Mouse (Mus musculus) kidney, postnatal 0 days (tissue): ENCODE results near the gene Zfp974. TPM values are rescaled to one million over a fixed set of nuclear protein-coding genes. Genes with fewer than 3 reads are reported as not detected.
A peak's percentile ranks its signal among the peaks of the same experiment; 100 is the strongest.

Experiments
- ATAC-seq: fragments of 200-750 bp; cut with Nextera tagmentation; replicated peaks from 2 replicates; pipeline ENCODE4 v1.8.0; 2017; ENCODE audit warnings: low read depth, moderate number of reproducible peaks, moderate TSS enrichment, moderate library complexity; ENCODE audit not compliant: low FRiP score
- DNase-seq: peaks from one replicate; pipeline ENCODE4 v3.0.0-alpha.2; 2016; ENCODE audit warnings: low spot score
- H3K27ac ChIP-seq: fragments of 300-500 bp; sonication (generic); 2 replicates; pipeline ENCODE4 v1.5.1; 2014; ENCODE audit warnings: mild to moderate bottlenecking
- H3K27me3 ChIP-seq: fragments of 300-500 bp; sonication (generic); 2 replicates; pipeline ENCODE4 v1.6.1; 2014; ENCODE audit warnings: low read length, mixed read lengths; ENCODE audit not compliant: insufficient read depth
- H3K36me3 ChIP-seq: fragments of 300-500 bp; sonication (generic); 2 replicates; pipeline ENCODE4 v1.6.1; 2014; ENCODE audit warnings: low read length, mixed read lengths; ENCODE audit not compliant: insufficient read depth
- H3K4me1 ChIP-seq: fragments of 300-500 bp; sonication (generic); replicated peaks from 2 replicates; pipeline ENCODE4 v1.6.1; 2014; ENCODE audit warnings: antibody characterized with exemption, low read length, mixed read lengths; ENCODE audit not compliant: insufficient read depth
- H3K4me2 ChIP-seq: fragments of 300-500 bp; sonication (generic); 2 replicates; pipeline ENCODE4 v1.6.1; 2014; ENCODE audit warnings: mild to moderate bottlenecking, low read length, moderate library complexity, mixed read lengths
- H3K4me3 ChIP-seq: fragments of 300-500 bp; sonication (generic); replicated peaks from 2 replicates; pipeline ENCODE4 v1.5.1; 2014; ENCODE audit warnings: low read depth, low read length
- H3K9ac ChIP-seq: fragments of 300-500 bp; sonication (generic); 2 replicates; pipeline ENCODE4 v1.6.1; 2014; ENCODE audit warnings: low read depth, low read length
- H3K9me3 ChIP-seq: fragments of 300-500 bp; sonication (generic); replicated peaks from 2 replicates; pipeline ENCODE4 v1.6.1; 2016; ENCODE audit warnings: low read length, inconsistent platforms, mixed read lengths
- CTCF ChIP-seq: IDR thresholded peaks from 2 replicates; pipeline ENCODE4 v1.5.1; 2016; ENCODE audit warnings: antibody characterized with exemption, low read depth, mild to moderate bottlenecking, moderate library complexity
- WGBS: fragments of 180-500 bp; shearing (Covaris S2); extraction: QIAGEN DNeasy Blood & Tissue Kit; methylation state at CpG from one replicate; pipeline ENCODE4 v1.1.7; 2014; 5-methylcytosine and 5-hydroxymethylcytosine counted together
- polyA plus RNA-seq: library from polyadenylated mRNA; unstranded; fragments of >200 nt; fragmentation: Nextera tagmentation; extraction: Ambion mirVana; gene quantifications from 2 replicates; pipeline ENCODE4 v1.2.1, GENCODE M21; 2015

Gene Zfp974
- polyA plus RNA-seq, 1 experiment from 2014 or later: 5.4 TPM

- no peaks in the 10 kb centered on the region for H3K9me3 ChIP-seq
- no peaks in the 10 kb centered on the region for H3K4me1 ChIP-seq
- no peak for TF ChIP-seq CTCF
- H3K27ac ChIP-seq: peak overlapping the region; percentile 85
- no peaks in the 10 kb centered on the region for H3K27me3 ChIP-seq
- no peak for ATAC-seq
- peak overlapping the region; percentile 71 for H3K4me2 ChIP-seq
- peak; percentile 41 for DNase-seq
- H3K9ac ChIP-seq: peak overlapping the region; percentile 63
- 25% methylated on average over 10 of the region's 10 CpGs for WGBS
- peak overlapping the region; percentile 56 for H3K4me3 ChIP-seq
- peaks cover 4% of the 10 kb centered on the region; the same call in 1 of the 2 replicates for H3K36me3 ChIP-seq
Measured at GRCm38 (mm10) chr7:27859301-27860251, 69.7 kb downstream of the Zfp974 start.

Other genes starting within 250 kb of the Zfp974 start
- gene Zfp607b, start 240.1 kb downstream of the Zfp974 start, polyA plus RNA-seq: 2.9 and 3.2 TPM in 2 replicates
- gene Zfp60, start 198.1 kb downstream of the Zfp974 start, polyA plus RNA-seq: 20.8 and 23.9 TPM in 2 replicates
- gene Zfp626, start 122.3 kb downstream of the Zfp974 start, polyA plus RNA-seq: 1.9 and 2.3 TPM in 2 replicates
- 6.0 and 6.4 TPM in 2 replicates for gene Zfp59, start 90.9 kb downstream of the Zfp974 start, polyA plus RNA-seq
- gene Zfp607a, start 71.9 kb downstream of the Zfp974 start, polyA plus RNA-seq: 2.2 and 2.4 TPM in 2 replicates
- 9.4 and 11.7 TPM in 2 replicates for gene Zfp780b, start 49.7 kb upstream of the Zfp974 start, polyA plus RNA-seq
- 2.6 and 2.8 TPM in 2 replicates for gene Zfp850, start 84.7 kb upstream of the Zfp974 start, polyA plus RNA-seq
- 229 and 245 TPM in 2 replicates for gene Psmc4, start 120.6 kb upstream of the Zfp974 start, polyA plus RNA-seq
- 0.92 and 0.96 TPM in 2 replicates for gene Fcgbp, start 141.8 kb upstream of the Zfp974 start, polyA plus RNA-seq
- 0.08 TPM in 2 replicates for gene 9530053A07Rik, start 200.0 kb upstream of the Zfp974 start, polyA plus RNA-seq
- gene Fbl, start 240.2 kb upstream of the Zfp974 start, polyA plus RNA-seq: 111 and 114 TPM in 2 replicates